Mouse (Mus musculus) stomach, embryonic 16.5 days (tissue): ENCODE measurements around the gene Dnajc17. TPM values are rescaled to one million over a fixed set of nuclear protein-coding genes. Genes with fewer than 3 reads are reported as not detected.

Experiments used
- ATAC-seq: fragments of 200-750 bp; cut with Nextera tagmentation; 2 replicates; pipeline ENCODE4 v1.8.0; 2017; ENCODE audit warnings: moderate number of reproducible peaks, moderate TSS enrichment; ENCODE audit not compliant: insufficient read depth, low FRiP score
- H3K27ac ChIP-seq: fragments of 300-500 bp; sonication (generic); 2 replicates; pipeline ENCODE4 v1.5.1; 2014; ENCODE audit warnings: low read length
- H3K27me3 ChIP-seq: fragments of 300-500 bp; sonication (generic); 2 replicates; pipeline ENCODE4 v1.6.1; 2014; ENCODE audit warnings: low read length, control low read depth, mixed read lengths; ENCODE audit not compliant: control insufficient read depth, insufficient read depth
- H3K36me3 ChIP-seq: fragments of 300-500 bp; sonication (generic); 2 replicates; pipeline ENCODE4 v1.6.1; 2014; ENCODE audit warnings: low read length; ENCODE audit not compliant: control insufficient read depth, insufficient read depth
- H3K4me1 ChIP-seq: fragments of 300-500 bp; sonication (generic); 2 replicates; pipeline ENCODE4 v1.6.1; 2014; ENCODE audit warnings: low read length, control low read depth, mixed read lengths; ENCODE audit not compliant: control insufficient read depth, insufficient read depth
- H3K4me2 ChIP-seq: fragments of 300-500 bp; sonication (generic); 2 replicates; pipeline ENCODE4 v1.6.1; 2014; ENCODE audit warnings: low read depth, low read length, mixed read lengths
- H3K4me3 ChIP-seq: fragments of 300-500 bp; sonication (generic); replicated peaks from 2 replicates; pipeline ENCODE4 v1.5.1; 2014; ENCODE audit warnings: mild to moderate bottlenecking, low read length
- H3K9ac ChIP-seq: fragments of 300-500 bp; sonication (generic); 2 replicates; pipeline ENCODE4 v1.6.1; 2014; ENCODE audit warnings: low read length
- H3K9me3 ChIP-seq: fragments of 300-500 bp; sonication (generic); replicated peaks from 2 replicates; pipeline ENCODE4 v1.6.1; 2016; ENCODE audit warnings: low read length, control low read depth; ENCODE audit not compliant: control insufficient read depth
- WGBS: fragments of 180-500 bp; shearing (Covaris S2); extraction: QIAGEN DNeasy Blood & Tissue Kit; methylation state at CpG from one replicate; pipeline ENCODE4 v1.1.7; 2014; 5-methylcytosine and 5-hydroxymethylcytosine counted together
- polyA plus RNA-seq: library from polyadenylated mRNA; unstranded; fragments of >200 nt; fragmentation: Nextera tagmentation; extraction: Ambion mirVana; gene quantifications from 2 replicates; pipeline ENCODE4 v1.2.1, GENCODE M21; 2015

The Dnajc17 gene
- polyA plus RNA-seq, 1 experiment from 2014 or later: 16.7 TPM

DNA sequence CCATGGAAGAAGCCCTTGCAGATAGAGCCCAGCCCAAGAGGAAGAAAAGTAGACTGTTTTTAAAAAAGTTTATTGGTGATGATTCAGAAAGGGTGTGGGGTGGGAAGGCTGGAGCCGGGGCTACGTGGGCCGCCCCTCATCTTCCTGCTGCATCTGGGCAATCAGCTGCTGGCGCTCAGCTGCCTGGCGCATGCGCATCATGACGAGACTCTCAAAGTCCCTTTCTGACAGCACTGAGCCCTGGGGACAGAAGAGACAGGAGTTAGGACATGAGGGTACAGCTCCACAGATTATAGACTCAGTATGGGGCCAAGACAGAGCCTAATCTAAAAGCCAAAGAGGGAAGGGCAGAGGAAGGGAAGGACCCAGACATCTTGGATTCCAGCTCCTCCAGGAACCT, 36.1 kb downstream of the Dnajc17 start:
- no peaks in the 10 kb centered on the region for H3K9me3 ChIP-seq
- H3K36me3 ChIP-seq: no peaks in the 10 kb centered on the region; the same call in 1 of the 2 replicates
- peaks cover 15% of the 10 kb centered on the region; the same call in 1 of the 2 replicates for H3K4me1 ChIP-seq
- no peak for ATAC-seq
- H3K27me3 ChIP-seq: no peaks in the 10 kb centered on the region
- 89% methylated on average over 7 of the region's 7 CpGs for whole genome bisulfite sequencing
- no peak overlapping the region for H3K4me3 ChIP-seq
- H3K4me2 ChIP-seq: no peak overlapping the region
- no peak overlapping the region for H3K27ac ChIP-seq
- H3K9ac ChIP-seq: no peak overlapping the region

DNA sequence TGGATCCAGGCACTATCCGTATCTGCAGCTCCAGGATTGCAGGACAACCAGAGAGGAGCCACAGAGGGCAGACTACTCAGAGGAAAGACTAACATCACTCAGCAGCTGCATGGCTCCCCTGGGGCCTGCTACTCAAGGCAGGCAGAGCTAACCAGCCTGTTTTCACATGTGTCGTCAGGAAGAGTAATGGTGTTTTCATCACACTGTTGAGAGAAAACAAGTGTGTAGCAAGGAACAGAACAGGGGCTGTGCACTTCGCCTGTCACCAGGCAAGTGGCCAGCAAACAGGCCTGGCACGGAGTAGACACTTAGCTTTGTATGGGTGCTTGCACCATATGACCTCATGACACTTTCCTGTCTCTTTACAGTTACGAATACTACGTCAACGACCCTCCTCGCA, 37.0 kb downstream of the Dnajc17 start:
- H3K36me3 ChIP-seq: no peaks in the 10 kb centered on the region; the same call in 1 of the 2 replicates
- ATAC-seq: no peak
- H3K27me3 ChIP-seq: no peaks in the 10 kb centered on the region
- WGBS: 53% methylated on average over 8 of the region's 8 CpGs
- H3K27ac ChIP-seq: no peak overlapping the region
- peaks cover 23% of the 10 kb centered on the region for H3K4me1 ChIP-seq
- no peaks in the 10 kb centered on the region for H3K9me3 ChIP-seq
- no peak overlapping the region for H3K9ac ChIP-seq
- no peak overlapping the region for H3K4me3 ChIP-seq
- H3K4me2 ChIP-seq: no peak overlapping the region

DNA sequence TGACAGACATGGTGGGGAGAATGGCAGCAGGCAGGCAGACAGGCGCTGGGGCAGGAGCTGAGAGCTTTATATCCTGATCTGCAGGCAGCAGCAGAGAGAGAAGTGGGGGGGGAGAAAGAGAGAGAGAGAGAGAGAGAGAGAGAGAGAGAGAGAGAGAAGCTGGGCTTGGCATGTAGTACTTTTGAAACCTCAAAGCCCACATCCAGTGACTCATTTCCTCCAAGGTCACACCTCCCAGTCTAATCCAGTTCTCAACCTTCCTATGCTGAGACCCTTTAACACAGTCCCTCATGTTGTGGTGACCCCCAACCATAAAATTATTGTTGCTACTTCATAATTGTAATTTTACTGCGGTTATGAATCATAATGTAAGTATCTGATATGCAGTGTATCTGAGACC, 38.3 kb downstream of the Dnajc17 start:
- Histone ChIP-seq H3K4me1 (peaks cover 23% of the 10 kb centered on the region), H3K4me2 (no peak overlapping the region), H3K9me3 (no peaks in the 10 kb centered on the region), H3K27me3 (no peaks in the 10 kb centered on the region), H3K9ac (no peak overlapping the region), H3K27ac (no peak overlapping the region), H3K4me3 (no peak overlapping the region), H3K36me3 (no peaks in the 10 kb centered on the region; the same call in 1 of the 2 replicates)
- ATAC-seq: no peak
- 84% methylated on average over 2 of the region's 2 CpGs for WGBS

DNA sequence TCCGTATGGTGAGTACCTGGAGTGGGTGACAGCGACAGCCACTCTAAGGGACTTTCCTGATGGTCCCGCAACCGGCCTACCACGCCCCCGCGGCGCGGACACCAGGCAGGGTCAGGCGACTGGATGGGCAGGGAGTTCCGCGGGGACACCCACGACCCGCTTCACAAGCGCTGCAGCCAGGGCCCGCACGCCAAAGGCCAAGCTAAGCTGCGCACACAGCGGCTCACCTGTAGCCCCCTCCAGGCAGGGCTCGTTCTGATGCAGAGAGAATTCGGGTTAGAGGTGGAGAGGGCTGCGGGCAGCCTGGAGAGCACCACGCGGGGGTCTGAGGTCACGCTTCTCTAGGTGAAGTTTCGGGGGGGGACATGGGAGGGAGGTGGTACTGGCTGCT, 40.7 kb downstream of the Dnajc17 start:
- Histone ChIP-seq H3K27me3 (no peaks in the 10 kb centered on the region), H3K27ac (no peak overlapping the region), H3K9me3 (no peaks in the 10 kb centered on the region), H3K4me3 (peak overlapping the region; percentile 63), H3K4me2 (peak overlapping the region; percentile 100), H3K4me1 (peaks cover 14% of the 10 kb centered on the region), H3K9ac (peak overlapping the region; percentile 67), H3K36me3 (no peaks in the 10 kb centered on the region; the same call in 1 of the 2 replicates)
- 4% methylated on average over 26 of the region's 26 CpGs for WGBS
- ATAC-seq: no peak; the same call in 1 of the 2 replicates

DNA sequence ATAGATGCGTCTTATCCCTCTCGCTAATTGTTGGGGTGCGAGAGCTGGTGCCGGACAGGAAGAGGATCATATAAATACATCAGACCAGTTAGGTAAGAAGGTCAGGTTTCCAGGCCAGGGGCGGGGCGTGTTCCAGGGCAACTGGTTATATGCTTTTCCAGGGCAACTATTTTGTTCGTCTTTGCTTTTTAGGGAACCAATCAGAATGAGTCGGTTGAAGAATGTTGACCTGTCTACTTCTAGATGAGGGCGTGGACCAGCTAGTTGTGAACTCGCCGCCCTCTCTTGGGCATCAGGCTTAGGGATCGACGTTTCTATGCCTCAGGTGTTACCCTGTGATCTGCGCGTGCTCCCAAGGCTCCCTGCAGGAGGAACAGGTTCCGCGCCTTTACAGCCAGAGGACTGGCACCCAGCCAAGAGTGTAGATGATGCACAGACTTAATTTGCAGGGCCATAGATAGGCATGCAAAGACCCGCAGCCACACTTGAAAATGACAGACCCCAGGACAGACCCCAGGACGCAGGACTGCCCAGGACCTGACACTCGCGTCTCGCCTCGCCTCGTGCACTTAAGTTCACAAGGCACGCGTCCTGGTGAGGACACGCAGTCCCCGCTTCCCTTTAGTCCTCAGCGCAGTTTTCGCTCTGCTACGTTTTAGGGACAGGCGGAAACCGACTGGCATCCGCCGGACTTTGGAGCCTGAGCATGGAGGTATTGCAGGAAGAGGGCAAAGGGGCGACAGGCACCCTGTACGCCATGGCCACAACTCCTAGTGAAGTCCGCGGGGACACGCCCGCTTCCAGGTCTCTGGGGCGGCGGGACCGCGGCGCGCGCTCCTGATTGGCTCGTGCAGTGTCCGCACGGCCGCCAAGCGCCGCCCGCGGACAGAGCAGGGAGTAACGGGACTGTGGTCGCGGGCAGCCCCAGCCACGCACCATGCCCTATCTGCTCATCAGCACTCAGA, 41.4 kb downstream of the Dnajc17 start, which contains the start of gene Gchfr:
Gene Gchfr, plus strand, starts transcription at position 873 of the 965 bp plus-strand sequence.
- WGBS: under 1% methylated on average over 60 of the region's 60 CpGs
- Histone ChIP-seq H3K9ac (peak within 1 kb of the TSS; percentile 67), H3K4me1 (peaks cover 8% of the 10 kb centered on the region), H3K9me3 (no peaks in the 10 kb centered on the region), H3K4me2 (peak within 1 kb of the TSS; percentile 100), H3K27ac (peak within 1 kb of the TSS; percentile 16; the same call in 1 of the 2 replicates), H3K36me3 (no peaks in the 10 kb centered on the region; the same call in 1 of the 2 replicates), H3K4me3 (peak within 1 kb of the TSS; percentile 63), H3K27me3 (no peaks in the 10 kb centered on the region)
- ATAC-seq: peak; percentile 81

DNA sequence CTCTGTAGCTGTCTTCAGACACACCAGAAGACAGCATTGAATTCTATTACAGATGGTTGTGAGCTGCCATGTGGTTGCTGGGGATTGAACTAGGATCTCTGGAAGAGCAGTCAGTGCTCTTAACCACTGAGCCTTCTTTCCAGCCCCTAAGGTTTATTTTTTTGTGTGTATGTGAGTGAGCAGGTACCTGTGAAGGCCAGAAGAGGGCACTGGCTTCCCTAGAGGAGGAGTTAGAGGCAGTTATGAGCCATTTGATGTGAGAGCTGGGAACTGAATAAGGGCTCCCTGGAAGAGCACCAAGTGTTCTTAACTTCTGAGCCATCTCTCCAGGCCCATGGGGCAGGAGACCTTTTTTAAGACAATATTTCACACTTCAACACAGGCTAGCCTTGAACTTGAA, 43.2 kb downstream of the Dnajc17 start:
- no peaks in the 10 kb centered on the region for H3K36me3 ChIP-seq
- H3K4me3 ChIP-seq: no peak overlapping the region
- no peak for ATAC-seq
- H3K9me3 ChIP-seq: no peaks in the 10 kb centered on the region
- no peak overlapping the region for H3K9ac ChIP-seq
- H3K4me1 ChIP-seq: peaks cover 8% of the 10 kb centered on the region
- no peak overlapping the region for H3K27ac ChIP-seq
- H3K27me3 ChIP-seq: no peaks in the 10 kb centered on the region
- no peak overlapping the region for H3K4me2 ChIP-seq

DNA sequence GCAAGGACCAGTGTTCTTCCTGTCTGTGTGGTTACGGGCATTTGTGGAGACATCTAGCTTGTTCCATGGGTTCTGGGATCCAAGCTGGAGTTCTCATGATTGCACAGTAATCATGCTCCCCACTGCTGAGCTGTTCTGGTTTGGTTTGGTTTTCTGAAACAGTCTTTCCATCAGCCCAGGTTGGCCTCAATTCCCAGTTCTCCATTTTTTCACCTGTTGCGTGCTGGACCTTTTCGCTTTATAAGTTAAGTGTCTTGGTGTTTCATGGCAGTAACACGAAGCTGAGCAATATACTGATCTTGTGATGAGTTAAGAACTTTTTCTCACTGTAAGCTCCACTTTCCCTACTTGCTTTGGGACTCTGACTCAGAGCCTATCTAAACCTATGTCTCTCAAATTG, 44.6 kb downstream of the Dnajc17 start:
- Histone ChIP-seq H3K9ac (no peak overlapping the region), H3K4me3 (no peak overlapping the region), H3K4me1 (peaks cover 8% of the 10 kb centered on the region), H3K27ac (no peak overlapping the region), H3K9me3 (no peaks in the 10 kb centered on the region), H3K27me3 (no peaks in the 10 kb centered on the region), H3K36me3 (no peaks in the 10 kb centered on the region), H3K4me2 (no peak overlapping the region)
- WGBS: 88% methylated on average over 4 of the region's 4 CpGs
- ATAC-seq: no peak

DNA sequence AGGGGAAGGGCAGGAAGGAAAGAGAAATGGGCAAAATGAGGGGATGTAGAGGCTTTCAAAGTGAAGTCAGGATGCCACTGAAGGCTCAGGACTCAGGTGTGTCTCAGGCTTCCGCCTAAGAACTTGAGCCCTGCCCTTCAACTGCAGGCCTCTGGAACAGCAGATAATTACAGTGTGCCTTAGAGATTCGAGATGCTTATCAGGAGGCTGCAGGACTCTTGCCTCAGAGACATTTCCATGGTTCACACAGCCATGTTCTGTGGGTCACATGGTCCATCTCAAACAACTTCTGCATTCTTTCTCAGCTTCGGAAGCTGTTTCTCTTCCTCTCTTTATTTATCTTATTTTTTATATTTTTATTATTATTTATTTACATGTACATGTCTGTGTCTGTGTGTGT, 45.5 kb downstream of the Dnajc17 start:
- Histone ChIP-seq H3K4me3 (no peak overlapping the region), H3K4me2 (no peak overlapping the region), H3K36me3 (no peaks in the 10 kb centered on the region), H3K4me1 (peaks cover 8% of the 10 kb centered on the region), H3K9ac (no peak overlapping the region), H3K27ac (no peak overlapping the region), H3K27me3 (no peaks in the 10 kb centered on the region), H3K9me3 (no peaks in the 10 kb centered on the region)
- 46% methylated on average over 3 of the region's 3 CpGs for whole genome bisulfite sequencing
- no peak for ATAC-seq

DNA sequence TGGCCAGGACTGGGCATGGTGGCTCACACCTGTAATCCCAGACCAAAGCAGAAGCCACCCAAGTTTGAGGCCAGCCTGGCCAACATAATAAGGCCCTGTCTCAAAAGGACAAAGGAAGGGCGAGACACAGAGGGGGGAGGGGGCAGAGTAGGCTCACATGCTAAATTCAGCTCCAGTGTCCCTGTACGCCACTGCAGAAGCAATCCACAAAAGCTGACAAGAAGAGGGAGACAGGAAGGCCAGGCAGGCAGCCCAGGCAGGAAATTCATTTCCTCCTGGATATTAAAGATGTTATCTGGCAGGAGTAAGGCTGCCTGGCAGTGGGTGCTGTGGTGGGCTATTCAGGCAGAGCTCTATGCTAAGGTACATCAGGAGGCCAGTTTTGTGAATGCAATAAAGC, 47.3 kb downstream of the Dnajc17 start:
- ATAC-seq: no peak
- Histone ChIP-seq H3K27me3 (no peaks in the 10 kb centered on the region), H3K9ac (no peak overlapping the region), H3K4me2 (no peak overlapping the region), H3K27ac (no peak overlapping the region), H3K4me1 (no peaks in the 10 kb centered on the region; the same call in 1 of the 2 replicates), H3K4me3 (no peak overlapping the region), H3K9me3 (no peaks in the 10 kb centered on the region), H3K36me3 (no peaks in the 10 kb centered on the region)
- 51% methylated on average over 2 of the region's 2 CpGs for WGBS
